Mouse (Mus musculus) yolk sac, embryonic 10.5 days (tissue): ENCODE measurements around the gene Ubl4b.

Experiments
- DNase-seq: peaks from one replicate; pipeline ENCODE4 v3.0.0-alpha.2; 2017; ENCODE audit warnings: low spot score

The Ubl4b gene

DNA sequence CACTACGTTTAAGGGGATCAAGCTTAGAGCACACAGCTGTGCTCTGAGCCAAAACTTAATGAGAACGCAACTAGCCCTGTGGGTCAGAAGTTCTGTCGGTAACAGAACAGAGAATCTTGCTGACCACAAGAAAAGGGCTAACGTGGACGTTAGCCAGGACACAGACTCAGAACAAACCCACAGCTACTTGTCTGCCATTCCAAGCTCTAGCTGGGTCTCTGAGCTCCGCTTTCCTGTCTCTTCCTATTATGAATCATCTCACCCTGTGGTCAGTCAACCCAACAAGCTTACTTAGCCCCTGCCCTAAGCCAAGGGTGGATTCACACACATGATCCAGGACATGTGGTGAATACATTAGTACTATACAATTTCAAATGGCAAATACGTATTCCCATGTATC lies 12.9 kb upstream of the Ubl4b start:
- DNase-seq: no peak

DNA sequence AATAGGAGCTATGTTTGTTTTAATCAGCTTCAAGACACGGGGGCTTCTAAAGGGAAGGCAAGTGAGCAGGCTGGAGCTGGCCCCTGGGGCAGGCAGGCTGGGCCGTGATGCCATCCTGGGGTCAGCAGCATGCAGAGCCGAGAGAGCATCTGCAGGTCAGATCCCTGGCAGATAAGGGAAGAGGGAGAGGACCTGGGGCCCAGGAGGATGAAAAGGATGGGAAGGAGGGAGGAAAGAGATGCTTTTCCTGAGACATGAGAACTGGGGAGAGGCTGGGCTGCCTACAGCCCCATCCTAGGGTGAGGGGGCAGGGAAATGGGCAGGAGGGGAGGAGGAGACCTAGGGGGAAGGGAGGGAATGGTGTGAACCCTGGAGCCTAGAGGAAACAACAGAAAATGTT lies 10.5 kb upstream of the Ubl4b start:
- no peak for DNase-seq

DNA sequence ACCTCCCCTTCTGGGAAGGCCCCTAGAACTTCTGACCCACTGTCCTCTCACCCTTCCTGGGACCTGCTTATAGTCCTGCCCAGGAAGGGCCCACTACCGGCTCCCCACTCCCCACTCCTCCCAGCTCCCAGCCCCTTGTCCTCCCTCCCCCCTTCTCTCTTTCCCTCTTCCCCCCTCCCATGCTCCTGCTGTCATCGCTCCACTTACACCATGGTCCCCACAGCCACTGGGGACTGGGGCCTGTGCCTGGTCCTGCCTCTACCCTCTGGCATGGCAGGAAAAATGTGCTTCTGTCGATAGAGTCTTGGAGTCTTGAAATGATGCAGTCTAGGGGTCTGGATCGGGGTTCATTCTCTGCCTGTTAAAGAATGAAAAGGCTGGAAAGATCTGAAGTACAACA lies 9.0 kb upstream of the Ubl4b start:
- no peak for DNase-seq

DNA sequence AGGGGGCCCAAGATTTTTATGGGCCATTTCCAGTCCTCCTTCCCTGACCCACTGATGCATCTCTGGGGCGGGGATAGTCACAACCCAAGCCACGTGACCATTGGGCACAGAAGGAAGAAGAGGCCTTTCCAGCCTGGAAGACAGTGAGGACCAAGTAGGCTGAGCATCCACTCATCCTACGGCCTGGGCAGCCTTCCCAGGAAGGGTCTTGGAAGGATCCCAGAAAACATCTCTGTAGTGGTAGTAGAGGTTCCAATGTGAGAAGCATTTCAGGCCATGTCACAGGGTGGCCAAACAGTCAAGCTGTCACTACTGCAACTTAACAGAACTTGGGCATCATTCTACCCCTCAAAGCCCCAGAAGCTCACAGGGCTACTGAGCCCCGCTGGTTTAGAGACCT lies 7.7 kb upstream of the Ubl4b start:
- no peak for DNase-seq

DNA sequence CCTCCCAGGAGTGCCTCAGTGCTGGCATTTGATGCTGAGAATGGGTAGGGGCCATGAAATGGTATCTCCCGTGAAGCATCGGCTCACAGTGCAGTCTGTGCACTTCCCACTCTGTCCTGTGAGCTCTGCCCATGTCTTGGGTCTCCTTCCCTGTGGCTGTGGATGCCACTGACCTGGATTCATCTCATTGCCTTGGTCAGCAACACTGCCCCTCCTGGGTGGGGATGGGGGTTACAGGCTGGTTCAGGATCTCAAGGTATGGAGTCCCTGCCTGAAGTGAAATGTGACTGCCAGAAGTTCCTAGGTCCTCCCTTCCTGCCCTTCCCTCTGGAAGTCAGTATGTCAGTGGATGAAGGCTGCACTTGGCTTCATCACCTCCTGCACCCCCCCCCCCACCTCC lies 7.2 kb upstream of the Ubl4b start:
- DNase-seq: no peak

DNA sequence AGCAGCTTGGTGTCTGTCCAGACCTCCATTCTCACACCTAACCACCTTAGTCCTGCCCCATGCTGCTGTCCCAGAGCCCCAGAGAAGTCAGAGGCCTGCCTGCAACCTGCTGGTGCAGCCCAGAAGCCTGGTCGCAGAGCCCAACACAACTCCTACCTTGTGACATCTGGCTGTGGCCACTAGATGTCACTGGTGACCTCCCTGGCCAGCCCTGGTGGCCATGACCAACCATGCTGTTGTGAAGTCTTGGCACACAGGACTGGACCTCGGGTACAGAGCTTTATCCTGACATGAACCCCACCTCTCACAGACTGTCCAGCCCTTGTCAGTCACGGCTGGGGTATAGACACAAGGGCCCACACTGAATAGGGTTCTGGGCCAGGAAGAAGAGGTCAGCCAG lies 4.3 kb upstream of the Ubl4b start:
- peak; percentile 33 for DNase-seq

DNA sequence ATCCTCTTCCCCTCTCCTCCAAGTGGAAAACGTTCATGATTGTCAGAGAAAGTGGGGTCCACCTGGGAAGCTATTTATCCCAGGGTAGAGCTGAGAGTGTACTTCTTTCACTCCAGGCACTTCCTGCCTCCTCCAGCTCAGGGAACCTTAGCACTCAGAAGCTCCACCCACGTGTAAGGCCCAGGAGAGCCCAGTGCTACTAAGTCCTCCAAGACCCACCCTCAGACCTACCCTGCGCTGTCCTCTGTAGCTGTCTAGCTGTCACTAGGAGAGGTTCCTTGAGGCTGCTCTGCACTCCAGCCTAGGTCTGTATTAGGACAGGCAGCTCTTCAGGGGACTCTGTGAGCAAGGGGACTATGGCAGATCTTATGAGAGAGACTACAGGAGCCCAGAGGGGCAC lies 3.9 kb upstream of the Ubl4b start:
- no peak for DNase-seq

DNA sequence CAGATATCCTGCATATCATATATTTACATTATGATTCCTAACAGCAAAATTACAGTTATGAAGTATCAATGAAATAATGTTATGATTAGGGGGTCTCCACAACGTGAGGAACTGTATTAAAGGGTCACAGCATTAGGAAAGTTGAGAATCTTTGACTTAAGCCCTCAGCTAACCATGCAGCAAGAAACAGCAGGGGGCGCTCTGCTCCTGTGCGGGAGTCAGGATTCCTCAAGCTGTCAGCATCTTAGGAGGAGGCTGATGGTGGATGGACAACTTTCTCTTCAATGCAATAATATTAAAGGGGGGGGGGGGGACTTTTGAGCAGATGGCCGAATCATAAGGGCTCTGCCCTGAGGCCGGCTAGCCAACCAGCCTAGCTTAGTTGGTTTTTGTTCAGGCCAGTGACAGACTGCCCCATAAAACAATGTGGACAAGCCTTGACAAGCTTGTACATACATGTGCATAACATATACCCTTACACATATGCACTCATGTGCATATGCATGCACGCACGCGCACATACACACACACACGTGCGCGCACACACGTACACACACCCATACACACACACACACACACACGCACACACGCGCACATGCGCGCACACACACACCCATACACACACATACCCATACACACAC lies 4.3 kb downstream of the Ubl4b start:
- DNase-seq: no peak

DNA sequence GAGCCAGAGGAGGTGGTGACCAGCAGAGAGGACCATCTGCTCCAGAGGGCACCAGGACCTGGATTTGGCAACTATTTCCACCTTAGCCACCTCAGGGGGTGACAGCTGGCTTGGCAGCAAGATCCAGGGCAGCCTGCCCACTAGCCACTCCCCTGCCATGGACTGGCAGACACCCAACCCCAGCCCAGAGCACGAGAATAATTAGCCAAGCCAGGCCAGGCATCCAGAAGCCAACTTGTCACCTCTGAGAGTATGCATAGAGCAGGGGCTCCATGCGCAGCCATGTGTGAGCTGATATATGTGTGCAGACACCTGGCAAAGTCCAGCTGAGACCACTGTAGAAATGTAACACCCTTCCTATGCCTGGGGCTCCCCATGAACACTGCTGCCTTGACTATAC lies 7.9 kb downstream of the Ubl4b start:
- DNase-seq: no peak

DNA sequence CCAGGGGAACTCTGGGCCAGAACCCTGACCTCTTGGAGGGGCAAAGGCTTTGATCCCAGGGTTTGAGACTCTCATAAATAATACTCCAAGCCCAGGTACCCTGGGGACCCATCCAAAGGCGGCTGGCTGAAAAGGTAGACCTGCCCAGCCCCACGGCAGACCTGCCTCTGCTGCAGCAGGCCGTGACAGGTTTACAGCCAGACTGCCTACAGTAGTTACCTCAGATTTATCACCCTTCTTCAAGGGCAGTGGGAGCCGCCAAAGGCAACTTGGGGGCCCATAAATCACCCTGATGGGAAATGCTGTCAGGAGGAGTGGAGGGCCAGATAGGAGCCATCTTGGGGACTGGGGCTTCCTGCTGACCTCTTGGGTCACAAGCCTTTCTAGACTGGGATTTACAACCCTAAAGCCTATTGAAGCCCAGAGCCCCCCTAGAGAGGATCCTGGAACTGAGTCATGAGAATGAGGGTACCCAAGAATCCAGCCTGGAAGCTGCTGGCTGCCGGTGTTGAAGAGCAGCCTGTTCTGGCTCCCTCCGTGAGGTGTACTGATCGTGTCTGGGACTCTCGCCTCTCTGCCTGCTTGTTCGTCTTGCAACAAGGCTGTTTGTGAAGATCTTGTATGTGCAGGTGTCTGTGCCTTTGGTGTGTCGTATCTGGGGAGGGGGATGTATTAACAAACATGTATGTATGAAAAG lies 9.0 kb downstream of the Ubl4b start:
- DNase-seq: peak; percentile 68

DNA sequence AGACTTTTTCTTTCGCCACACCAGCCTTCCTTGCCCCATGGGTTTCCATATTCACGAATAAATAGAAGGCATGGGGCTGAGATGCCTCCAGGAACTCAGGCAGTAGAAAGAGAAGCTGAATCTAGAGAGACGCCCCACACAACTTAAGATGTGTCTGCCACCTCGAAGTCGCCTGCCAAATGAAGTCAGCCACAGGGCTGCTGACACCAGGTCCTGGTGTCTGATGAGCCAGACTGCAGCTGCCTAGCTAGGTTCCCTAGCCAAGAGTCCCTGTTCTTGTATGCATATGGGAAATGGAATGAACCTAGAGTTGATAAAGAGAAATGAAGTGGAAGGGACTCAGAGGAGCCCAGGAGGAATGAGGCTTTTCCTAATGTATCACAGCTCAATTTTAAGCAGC lies 9.6 kb downstream of the Ubl4b start:
- DNase-seq: no peak

DNA sequence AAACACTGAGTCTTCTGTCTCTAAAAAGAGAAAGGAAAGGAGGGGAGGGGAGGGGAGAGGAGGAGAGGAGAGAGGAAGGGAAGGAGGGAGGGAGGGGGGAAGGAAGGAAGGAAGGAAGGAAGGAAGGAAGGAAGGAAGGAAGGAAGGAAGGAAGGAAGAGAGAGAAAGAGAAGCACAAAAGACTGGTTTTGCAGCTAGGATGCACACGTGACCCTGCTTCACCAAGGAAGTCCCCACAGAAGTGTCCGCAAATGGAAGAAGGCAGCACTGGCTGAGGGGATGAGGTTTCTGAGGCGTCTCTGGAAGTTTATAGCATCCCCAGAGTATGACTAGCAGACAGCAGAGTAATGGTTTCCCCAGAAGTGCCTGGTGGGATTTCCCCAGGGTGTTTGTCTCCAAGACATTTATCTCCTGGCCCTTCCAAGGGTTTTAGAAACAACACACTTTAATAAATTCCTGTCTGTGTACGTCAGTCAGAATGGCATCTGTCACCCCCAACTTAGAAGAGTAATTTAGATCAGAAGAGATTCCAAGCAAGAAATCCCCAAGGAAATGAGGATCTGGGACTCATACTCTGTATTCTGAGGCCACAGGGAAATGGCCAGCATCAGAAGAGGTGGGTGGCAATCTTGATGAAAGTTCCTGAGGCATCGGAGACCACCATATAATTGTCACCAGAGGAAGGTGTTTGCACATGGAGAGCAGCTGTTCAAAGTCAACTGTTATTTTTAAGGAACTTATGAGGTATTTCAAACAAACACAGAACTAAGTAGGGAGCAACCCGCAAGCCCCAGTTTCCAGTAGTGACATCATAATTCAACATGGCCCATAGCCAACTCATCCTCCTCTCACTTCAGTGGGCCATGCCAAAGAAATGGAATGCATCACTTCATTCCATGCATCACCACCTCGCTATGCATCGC lies 11.5 kb downstream of the Ubl4b start:
- DNase-seq: no peak

DNA sequence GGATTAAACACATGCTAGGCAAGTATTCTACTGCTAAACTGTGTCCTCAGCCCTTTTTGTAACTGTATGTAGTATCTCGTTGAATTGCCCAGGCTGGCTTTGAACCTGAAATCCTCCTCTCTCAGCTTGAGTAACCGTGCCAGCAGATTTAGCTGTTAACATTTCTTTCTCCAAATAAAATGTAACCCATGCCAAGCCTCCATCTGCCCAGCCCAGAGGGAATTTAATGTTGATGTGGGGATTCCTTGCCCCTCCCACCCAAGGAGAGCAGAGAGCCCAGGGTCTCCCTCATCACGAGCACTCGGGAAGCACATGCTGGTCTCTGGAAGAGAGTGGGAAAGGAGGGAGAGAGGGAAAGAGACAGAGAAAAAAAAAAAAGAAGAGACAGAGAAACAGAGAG lies 12.3 kb downstream of the Ubl4b start:
- no peak for DNase-seq

DNA sequence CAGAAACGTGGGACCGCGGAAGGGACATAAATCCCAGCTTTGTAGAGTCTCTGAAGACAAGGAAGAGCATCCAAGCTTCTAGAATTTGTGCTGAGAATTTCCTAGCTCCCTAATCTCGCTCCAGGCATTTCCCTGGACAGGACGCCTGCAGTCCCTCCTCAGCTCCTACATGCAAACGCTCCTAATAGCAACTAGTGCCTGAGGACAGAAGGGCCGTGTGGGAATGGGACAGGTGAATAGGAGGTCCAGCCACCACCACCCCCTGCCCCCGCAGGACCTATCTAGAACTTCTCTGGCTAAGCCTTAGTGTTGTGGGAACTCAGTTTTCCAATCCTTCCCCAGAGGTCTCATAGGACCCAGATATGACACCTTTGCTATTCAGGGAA lies 17.4 kb downstream of the Ubl4b start:
- DNase-seq: no peak

DNA sequence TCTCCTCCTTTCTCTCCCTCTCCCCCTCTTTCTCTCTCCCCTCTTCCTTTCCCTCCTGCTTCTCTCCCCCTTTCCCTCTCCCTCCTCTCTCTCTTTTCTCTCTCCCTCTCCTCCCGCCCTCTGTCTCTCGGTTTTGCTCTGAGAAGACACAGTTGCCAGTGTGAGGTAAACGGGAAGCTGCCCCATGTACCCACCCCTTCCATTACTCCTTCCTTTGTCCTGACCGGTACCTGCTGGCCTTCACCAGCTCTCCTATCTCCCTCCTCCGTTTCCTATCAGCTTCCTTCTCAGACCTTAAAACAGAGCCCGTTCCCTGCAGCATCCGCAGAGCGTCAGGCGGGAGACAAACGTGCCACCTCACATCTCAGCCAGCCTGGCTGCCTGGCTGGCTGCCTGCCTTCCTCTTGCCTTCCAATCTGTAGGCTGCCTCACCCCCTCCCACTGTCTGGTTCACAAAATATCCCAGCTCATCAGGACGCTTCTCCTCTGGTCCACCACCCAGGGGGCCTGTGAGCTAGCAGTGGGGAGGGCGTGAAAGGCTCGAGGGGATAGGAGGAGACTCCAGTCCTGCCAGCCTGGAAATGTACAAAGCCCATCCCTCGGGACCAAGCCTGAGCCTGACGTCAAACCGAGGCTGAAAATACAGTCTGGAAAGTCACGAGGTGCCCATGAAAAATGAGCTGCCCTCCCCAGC lies 17.9 kb downstream of the Ubl4b start:
- DNase-seq: no peak

DNA sequence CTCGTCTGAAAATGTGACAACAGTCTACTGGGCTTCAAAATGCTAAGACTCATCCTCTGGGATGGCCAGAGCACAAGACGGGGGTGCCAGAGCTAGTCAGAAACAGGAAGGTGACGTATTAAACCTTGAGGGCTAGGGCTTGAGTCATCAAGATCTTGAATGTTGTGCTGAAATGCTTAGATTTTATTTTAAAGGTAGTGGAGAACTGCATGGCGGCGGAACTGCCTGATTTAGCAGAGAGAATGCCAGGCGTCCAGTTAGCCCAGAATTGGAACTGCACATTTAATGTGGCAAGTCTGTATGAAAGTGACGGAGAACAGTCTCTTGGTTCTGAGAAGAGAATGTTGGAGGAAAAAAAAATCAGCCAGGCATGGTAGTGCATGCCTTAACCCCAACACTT lies 19.9 kb downstream of the Ubl4b start:
- DNase-seq: no peak

DNA sequence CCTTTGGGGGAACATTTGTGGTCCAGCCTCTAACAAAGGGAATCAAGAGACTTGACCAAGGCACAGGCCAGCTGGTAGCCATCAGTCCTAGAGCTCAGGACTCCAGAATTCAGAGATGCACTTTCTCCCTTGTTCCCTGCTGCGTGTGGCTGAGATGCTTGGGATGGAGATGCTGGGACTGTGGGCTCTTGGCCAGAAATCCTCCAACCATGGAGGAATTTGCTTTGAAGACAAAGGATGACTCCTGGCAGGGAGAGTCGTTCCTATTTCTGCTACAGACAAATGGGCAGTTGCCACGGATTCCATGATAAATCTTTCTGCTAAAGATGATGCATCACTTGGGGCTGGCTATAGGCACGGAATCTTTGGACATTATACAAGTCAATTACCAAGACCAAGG lies 21.3 kb downstream of the Ubl4b start:
- no peak for DNase-seq

DNA sequence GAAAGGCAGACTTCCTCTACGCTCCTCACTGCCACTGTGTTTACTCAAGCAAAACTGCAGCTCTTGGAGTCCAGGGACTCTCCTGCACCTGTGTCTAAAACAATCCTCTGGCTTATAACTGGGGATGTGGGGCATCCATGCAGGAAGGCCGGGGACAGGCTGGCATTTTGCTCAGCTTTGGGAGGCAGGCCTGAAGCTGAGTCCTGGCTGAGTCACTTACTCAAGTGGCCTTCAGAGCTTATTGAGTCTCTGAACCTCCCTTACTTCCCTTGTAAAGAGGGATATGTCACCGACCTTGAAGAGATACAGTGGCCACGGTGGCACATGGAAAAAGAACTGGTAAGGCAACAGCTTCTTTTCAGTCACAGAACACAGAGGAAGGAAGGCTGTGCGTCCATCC lies 24.3 kb downstream of the Ubl4b start:
- DNase-seq: no peak

DNA sequence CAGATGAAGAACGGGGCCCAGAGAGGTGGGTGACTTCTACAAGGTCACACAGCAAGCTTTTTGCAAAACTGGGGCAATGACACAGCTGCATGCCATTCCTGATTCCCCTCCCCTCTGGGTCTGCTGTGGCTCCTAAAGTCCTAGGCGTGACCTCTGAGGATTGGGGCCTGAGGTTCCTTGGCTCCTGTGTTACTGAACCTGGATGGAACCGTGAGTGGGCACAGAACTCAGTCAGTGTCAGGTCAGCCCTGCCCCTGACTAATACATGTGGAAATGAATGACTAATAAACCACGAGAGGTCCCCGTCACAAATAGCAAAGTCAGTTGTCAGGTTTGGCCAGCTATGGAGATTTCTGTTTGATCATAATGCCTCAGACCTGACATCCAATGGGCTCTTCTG lies 25.7 kb downstream of the Ubl4b start:
- DNase-seq: no peak

DNA sequence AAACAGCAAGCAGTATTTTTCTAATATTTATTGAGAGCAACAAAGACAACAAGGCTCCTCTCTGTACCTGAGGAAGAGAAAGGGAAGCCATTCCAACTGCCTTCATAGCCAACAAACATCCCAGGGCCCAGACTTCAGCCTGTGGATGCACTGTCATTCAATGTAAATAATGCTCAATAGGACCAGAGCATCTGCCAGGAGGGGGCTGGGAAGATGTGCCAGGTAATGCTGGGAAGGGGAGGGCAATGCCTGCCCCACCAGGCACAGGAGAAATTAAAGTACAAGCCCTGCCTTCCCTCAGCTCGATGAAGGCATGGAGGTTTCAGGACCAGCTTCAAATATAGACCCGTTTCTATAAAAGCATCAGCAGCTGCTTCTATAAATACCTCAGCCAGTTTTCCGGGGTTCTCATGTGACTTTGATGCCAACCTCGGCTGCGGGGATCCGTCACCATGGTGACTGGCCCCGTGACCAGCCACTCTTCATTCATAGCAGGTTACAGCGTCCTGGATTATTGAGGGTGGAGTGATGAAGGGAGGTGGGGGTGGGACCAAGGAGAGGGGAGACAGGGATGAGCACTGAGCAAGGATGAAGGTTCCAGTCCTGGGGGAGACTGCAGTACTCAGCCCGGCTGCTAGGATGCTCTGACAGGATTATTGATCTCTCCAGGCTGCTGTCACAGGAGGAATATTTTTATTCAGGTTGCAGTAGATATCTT lies 26.3 kb downstream of the Ubl4b start:
- DNase-seq: no peak

DNA sequence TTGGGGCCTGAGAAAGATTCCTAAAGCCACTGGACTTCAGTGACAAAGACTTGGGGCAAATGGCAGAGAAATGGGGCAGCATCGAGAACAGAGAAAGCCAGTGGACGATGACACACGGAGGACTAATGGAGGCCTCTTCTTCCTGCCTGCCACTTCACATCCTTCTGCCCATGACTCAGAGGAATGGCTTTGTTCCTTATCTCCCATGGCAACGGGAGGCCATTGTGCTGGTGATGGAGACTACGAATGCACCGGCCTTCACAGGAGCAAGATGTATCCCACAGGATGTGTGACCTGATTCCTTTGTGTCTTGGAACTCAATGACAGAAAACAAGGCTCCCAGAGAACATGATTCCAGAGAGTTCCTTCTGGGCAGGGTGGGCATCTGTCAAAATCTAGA lies 30.3 kb downstream of the Ubl4b start:
- DNase-seq: no peak

DNA sequence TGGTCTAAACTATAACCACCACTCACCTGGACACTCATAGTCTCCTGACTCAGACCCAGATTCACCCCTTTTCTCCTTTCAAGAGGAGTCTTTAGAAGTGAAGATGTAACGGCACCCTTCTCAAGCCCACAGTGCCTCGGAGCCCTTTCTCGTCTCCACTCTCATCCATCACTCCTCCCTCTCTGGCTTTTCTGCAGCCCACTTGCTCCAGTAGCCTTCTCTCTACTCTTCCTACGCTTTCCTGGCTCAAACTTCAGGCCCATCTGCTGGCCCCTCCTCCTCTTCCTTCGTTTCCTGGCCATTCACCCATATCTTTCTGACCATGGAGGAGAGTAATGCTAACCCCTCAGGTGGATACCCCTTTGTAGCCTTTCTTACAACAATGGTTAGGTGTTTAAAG lies 33.9 kb downstream of the Ubl4b start:
- no peak for DNase-seq
